Mouse (Mus musculus): ENCODE data around the gene Hpn.

- TF ChIP-seq CTCF (IDR thresholded peaks at IDR 0.05; ENCODE audit: borderline replicate concordance, control insufficient read depth, extremely low read depth, insufficient read depth, low read length, poor library complexity) (no peak), POLR2A (IDR thresholded peaks at IDR 0.05; ENCODE audit: control insufficient read depth, extremely low read depth, insufficient read depth, low read length, poor library complexity) (no peak)
These were observed 30.6 kb upstream of the Hpn start for GRCm38 (mm10) chr7:31145596-31146160.
